Comparison of ENCODE assay signal across 15 mouse cellular contexts in genomic region chr14:60446037-60446436, GRCm38 (mm10).
"Had no signal": no experiment of that assay in that cellular context is flagged by ENCODE, and none has a peak within 500 bp of the region (broad histone marks: within the 10 kb centered on the region; RNA-seq: fewer than 3 reads in every experiment).

No protein-coding gene starts in this region.

- DNase-seq: kidney, adult 9 months; kidney, postnatal 36 days; layer of hippocampus, adult 9-11 months; layer of hippocampus, postnatal 36 days; lung, embryonic 14.5 days; lung, postnatal 10 days; lung, postnatal 4 days; right cerebral cortex, postnatal 14 days; thymus, postnatal 4 days had no signal

- H3K9ac ChIP-seq: limb, embryonic 15.5 days; liver, embryonic 12.5 days; lung, embryonic 14.5 days; neural tube, embryonic 12.5 days; stomach, embryonic 15.5 days had no signal

- H3K9me3 ChIP-seq: limb, embryonic 15.5 days; liver, embryonic 12.5 days; neural tube, embryonic 12.5 days; stomach, embryonic 15.5 days had no signal

- H3K4me2 ChIP-seq: limb, embryonic 15.5 days; liver, embryonic 12.5 days; lung, embryonic 14.5 days; neural tube, embryonic 12.5 days; stomach, embryonic 15.5 days had no signal

- ATAC-seq: liver, embryonic 12.5 days had no signal

- H3K4me1 ChIP-seq: limb, embryonic 15.5 days; liver, embryonic 12.5 days; neural tube, embryonic 12.5 days; stomach, embryonic 15.5 days had no signal

- H3K27ac ChIP-seq: kidney, postnatal 0 days; limb, embryonic 15.5 days; liver, embryonic 12.5 days; midbrain, embryonic 10.5 days; neural tube, embryonic 12.5 days; stomach, embryonic 15.5 days had no signal

- H3K4me3 ChIP-seq: limb, embryonic 15.5 days; liver, embryonic 12.5 days; midbrain, embryonic 10.5 days; neural tube, embryonic 12.5 days; stomach, embryonic 15.5 days had no signal

- H3K36me3 ChIP-seq: limb, embryonic 15.5 days; liver, embryonic 12.5 days; midbrain, embryonic 10.5 days; neural tube, embryonic 12.5 days; stomach, embryonic 15.5 days had no signal

- H3K27me3 ChIP-seq: limb, embryonic 15.5 days; liver, embryonic 12.5 days; neural tube, embryonic 12.5 days; stomach, embryonic 15.5 days had no signal
